Mouse (Mus musculus): ENCODE results near the gene Wnt5b.

Wnt5b gene

DNA sequence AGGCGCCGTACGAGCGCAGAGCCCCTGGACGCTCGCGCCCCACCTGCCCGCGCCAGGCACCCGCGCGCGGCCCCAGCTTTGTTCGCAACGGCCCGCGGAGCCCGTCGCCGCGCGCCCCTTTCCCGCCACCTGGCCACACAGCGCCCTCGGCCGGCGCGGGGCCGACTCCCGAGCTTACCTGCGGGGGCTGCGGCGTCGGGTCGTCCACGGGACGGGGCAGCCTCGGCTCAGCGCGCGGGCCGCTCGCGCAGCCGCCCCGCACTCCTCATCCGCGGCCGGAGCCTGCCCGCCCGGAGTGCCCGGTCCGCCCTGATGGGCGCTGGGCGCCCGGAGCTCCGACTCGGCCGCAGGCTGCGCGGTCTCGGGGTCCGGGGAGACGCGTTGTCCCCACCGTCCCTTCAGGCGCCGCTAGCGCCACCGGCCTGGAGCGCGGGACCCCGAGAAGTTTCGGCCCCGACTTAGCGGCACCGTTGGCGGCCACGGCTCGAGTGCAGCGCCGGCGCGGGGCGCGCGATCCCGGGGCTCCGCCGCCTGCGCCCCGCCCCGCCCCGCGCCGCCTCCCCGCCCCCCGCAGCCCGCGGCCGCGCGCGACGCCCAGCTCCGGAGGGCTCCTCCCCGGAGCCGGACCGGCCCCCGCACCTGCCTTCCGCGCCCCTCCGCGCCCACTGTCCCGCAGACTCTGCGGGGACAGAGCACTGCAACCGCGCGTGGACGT, at the start of gene Wnt5b:
Gene Wnt5b (minus strand): TSS at position 545 of the 715 bp plus-strand sequence.
- no peak for DNase-seq (ENCODE audit: low read depth, low spot score)

DNA sequence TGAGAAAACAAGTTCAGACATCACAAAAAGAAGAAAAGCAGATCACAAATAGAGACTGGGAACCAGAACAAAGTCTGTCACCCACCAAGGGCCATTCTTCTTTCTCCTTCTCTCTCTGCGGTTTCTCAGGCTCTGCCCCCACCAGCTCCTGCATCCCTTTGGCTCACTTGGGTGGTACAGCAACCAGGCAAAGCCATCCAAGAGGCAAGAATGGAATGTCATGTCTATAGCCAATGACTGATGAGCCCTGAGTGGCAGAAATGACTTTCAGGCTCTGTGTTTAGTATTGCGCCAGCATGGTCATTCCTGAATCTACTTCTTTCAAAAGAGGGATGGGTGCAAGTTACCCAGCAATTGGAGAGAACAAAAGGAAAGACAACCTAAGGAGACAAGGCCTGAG, 46.7 kb upstream of the Wnt5b start:
- no peak for DNase-seq (ENCODE audit: low read depth, low spot score)

DNA sequence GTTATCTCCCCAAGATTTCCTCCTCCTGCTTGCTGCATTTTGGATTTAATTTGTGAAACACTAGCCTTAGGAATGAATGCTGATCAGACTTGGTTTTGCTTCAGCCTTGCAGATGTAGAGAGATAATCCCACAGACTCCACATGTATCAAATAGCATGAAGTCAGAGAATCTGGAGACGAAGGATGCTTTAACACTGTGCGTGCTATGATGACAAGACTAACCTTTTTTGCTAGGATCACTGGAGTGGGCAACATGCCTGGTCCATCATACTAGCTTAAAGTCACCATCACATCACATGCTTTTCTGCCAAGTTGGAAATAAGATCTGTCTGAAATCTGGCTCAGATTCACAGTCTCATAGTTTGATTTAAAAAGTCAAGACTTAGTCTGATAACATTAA, 43.8 kb upstream of the Wnt5b start:
- no peak for DNase-seq (ENCODE audit: low read depth, low spot score)

DNA sequence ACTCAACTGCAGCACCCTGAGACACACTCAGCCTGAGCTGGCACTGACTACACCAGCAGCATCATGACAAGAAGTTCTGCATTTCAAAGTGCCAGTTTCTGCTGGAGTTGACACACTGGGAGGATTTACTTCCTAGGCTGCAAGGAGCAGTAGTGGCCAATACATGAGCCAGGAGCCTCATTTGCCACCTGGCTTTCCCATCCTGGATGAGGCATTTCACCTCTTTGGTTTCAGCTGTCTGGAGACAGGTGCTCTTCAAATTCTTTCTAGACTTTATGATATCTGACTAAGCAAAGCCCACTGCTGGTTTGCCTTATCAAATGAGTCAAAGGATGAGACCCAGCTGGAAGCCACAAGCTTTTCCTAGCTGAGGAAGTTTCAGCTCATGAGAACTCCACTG, 43.3 kb upstream of the Wnt5b start:
- no peak for DNase-seq (ENCODE audit: low read depth, low spot score)

DNA sequence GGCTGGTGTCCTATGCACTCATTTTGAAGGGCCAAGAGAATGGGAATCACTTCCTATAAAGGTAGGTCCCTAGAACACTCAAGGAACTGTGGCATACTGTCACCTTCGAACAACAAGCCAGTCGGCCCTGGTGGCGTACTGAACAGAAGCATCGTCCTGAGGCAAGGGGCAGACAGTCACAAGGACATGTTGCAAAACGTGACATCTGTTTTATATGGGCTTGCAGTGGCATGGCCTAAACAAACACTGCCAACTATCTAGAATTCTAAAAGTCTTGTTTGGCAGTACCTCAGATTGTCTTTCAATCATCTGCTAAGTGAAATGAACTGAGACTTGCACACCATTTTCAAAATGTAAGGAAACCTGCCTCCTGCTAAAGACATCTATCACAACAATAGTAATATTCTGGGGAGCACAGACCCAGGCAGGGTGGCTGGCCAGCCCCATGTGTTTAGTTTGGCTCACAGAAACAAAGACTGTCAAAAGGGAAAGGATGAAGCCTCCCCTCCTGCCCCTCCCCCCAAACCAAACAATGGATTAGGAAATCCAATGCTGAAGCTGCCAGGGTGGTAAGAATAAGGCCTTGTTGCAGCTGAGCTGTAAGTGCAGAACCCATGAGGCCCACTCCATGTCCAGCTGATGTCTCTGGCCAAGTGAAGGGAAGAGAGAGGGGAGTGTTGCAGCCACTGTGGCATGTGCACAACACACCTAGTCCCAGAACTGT, 41.7 kb upstream of the Wnt5b start:
- DNase-seq (ENCODE audit: low read depth, low spot score) = peak; percentile 89

DNA sequence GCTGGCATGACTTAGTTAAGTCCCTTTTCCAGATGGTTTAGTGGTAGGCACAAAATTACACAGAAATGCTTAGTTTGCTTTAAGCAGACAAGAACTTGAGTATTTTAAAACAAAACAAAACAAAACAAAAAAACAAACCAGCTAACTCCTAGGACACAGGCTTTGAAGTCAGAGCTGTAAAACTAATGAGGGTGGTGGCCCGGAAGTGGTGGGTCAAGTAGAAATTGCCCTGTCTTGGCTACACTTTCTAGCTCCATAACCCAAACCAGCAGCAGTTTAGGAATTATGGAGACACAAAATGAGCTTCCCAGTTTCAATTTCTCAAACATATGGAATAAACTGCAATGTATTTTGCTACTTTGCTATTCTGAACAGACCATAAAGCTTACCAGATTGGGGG, 39.9 kb upstream of the Wnt5b start:
- DNase-seq (ENCODE audit: low read depth, low spot score) = no peak

DNA sequence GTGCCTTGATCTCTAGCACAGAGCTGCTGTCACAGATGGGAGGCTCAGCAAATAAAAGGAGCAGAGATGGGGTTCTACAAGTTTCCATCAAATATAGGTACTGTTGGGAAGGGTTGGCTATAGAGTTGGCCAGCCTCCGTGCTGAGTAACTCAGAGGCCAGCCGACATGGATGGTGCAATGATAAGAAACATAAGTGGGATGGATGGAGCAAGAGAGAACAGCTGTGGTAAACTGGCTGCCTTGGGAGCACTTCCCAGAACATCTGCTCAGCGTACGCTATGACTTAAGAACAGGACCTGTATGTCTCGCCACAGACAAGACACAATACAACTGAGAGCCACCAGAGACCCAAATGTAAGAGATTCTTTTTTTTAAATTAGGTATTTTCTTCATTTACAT, 39.0 kb upstream of the Wnt5b start:
- DNase-seq (ENCODE audit: low read depth, low spot score) = no peak

DNA sequence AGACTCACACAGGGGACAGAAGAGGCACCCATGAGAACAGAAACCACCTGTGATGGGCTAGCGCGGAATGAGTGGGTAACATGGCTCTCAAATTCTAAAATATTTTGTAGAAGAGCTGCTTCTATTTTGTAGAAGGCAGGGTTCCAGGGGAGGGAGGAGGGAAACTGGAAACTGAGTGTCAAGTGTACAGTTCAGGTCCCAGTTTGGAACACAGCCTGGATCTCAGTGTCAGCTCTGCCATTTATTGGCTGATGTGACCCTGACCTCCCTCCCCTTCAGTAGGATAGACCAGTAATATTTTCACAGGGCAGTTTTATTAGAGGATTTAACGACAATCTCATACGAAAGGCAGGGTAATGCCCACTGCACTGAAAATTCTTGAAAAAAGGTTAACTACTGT, 32.6 kb upstream of the Wnt5b start:
- no peak for DNase-seq (ENCODE audit: low read depth, low spot score)

DNA sequence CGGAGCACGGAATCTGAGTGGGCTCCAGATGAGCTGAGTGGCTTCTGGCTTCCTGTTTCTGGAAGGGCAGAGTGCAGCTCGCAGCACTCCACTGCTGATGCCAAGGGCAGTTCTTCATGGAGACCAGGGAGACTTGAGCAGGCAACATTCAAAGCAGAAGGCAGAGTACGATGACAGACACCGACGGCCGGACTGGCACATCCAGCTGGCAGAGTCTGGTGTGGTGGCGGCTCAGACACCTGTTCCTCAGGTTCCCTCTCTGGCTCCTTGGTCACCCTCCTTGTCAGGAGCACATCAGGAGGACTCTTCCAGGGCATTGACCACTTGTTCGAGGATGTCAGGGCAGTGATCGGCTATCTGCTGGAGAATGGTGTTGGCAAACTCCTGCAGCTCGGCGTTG, 31.2 kb upstream of the Wnt5b start:
- DNase-seq (ENCODE audit: low read depth, low spot score) = no peak

DNA sequence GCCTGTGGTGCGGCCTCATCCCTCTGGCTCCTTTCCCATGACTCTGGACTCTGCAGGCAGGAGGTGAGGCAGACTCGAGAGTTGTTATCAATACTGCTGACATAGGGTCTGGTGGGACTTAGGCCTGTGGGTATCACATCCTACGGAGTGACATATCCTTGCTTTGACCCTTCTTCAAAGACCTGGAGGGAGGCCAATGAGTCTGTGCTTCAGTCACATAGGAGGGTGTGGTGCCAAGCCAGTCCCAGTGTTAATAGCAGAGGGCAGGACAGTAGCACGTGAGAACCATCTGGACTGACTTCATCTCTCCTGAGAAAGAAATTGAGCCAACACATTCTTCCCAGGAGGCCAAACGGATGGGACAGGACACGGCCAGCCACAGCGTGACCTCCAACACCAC, 28.1 kb upstream of the Wnt5b start:
- DNase-seq (ENCODE audit: low read depth, low spot score) = peak; percentile 58

DNA sequence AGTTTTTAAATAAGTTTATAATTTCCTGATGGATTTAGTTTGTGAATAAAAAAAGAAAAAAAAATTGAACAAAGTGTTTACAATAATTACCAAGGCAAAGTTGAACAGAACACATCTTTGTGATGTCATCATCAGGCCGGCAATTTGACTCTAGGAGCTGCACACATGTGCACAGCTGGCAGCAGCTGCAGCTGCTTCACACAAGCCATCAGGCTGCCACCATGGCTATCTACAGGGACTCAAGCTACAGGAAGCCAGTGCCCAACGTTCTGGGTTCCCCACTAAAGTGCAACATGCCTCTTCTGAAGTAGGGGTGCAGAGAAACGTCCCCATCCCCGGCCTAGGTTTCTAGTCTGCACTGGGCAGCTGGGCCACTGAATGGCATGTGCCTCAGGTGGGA, 26.6 kb upstream of the Wnt5b start:
- no peak for DNase-seq (ENCODE audit: low read depth, low spot score)

DNA sequence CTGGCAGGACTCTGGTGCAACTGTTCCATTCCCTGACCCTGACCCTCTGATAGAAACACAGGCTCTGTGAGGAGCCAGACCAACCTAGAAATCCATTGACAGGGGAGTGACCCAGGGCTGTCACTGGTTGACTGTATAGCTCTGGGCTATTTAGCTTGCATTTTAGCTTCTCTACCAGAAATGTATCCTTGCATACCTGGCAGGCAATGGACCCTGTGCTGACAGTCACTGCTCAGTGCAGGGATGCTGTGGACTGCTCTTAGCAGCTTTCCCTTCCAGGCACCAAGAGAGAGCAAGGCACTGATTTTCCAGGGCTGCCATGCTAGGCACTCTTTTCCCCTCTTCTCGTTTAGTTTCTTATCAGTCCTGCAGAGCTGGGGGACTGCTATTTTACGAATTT, 24.2 kb upstream of the Wnt5b start:
- no peak for DNase-seq (ENCODE audit: low read depth, low spot score)

DNA sequence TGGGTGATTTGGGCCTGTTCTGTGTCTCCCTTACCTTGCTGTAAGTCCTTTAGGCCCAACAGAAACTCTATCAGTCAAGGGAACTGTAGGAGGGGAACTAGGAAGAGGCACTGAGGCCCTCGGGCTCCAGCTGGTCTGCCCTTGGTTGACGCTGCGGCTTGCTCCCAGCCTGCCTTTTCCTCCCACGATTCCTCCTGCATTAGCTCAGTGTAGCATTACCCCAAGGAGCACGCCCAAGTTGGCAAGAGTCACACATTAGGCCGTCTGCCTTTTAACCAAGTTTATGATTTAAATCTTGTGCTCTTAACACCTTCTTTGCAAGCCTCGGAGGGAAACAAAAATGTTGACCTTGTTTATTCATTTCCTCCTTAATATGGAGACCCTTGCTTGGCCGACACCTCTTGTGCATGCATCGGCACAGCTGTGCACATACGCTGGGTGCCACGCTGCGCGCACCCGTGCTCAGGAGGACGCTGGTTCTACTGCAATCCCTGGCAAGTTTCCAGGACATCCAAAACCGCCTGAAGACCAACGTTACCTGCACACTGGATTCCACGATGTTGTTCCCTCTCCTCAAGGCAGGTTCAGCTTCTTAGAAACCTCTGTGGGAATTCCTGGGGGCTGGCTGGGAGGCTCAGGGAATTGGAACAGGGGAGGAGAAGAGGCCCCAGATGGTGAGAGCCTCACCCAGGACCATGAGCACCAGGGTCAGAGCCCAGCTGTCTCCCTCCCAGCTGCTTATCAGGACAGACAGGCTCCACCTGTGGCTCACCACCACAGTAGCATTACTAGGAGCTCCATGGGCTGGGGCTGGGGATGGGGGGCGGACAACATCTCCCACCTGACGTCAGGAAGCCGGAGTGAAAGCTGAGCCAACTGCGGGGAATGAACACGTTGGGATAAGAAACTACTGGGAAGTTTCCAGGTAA, 21.6 kb upstream of the Wnt5b start:
- no peak for DNase-seq (ENCODE audit: low read depth, low spot score)

DNA sequence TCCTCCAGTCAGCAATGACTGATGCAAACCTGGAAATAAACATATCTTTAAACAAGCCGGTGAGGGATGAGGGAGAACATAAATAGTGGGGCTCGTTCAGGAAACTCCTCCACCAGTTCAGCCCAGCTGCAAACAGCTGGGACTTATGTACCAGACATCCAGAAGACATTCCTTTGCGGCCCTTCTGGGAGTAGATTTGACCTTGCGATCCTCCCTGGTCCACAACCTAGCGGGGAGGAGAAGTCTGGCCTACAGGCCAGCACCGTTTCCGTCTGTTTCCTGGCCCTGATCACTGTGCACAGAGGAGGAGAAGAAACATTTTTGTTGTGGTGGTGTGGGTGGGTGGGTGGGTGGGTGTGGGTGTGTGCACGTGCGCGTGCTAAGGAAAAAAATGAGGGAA, 18.4 kb upstream of the Wnt5b start:
- DNase-seq (ENCODE audit: low read depth, low spot score) = no peak

DNA sequence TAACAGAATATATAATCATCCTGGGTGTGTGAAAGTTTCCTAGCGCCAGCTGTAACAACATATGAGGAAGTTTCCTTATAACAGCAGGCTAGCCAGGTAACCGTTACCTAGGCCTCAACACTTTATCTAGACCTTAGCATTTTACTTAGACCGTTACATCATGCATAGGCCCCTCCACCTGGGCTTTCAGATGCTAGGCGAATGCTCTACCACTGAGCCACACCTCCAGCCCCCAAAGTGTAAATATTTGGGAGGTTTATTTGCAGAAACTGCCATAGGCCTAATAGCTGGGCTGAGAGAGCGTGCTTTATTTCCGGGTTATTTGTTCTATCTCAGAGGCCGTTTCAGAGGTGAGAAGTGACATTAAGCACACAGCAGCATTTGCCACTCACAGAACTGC, 14.7 kb upstream of the Wnt5b start:
- no peak for DNase-seq (ENCODE audit: low read depth, low spot score)

DNA sequence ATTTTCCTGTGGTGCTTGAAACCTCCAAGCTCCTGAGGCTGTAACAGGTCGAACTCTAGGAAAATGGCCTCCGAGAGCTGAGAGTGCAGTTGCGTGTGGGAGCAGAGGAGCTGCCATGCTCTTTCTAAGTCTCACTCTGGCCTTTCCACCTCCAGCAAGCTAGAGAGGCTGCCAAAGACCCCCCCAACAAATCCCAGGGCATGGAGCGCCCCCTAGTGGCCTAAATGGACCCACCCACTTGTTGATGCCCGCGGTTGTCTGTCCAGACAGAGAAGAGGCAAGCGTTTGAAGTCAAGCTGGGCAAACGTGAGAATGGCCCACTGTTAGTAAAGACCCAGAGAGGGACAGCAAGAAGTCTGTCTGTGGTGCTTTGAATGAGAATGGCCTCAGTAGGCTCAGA, 10.3 kb upstream of the Wnt5b start:
- DNase-seq (ENCODE audit: low read depth, low spot score) = no peak

DNA sequence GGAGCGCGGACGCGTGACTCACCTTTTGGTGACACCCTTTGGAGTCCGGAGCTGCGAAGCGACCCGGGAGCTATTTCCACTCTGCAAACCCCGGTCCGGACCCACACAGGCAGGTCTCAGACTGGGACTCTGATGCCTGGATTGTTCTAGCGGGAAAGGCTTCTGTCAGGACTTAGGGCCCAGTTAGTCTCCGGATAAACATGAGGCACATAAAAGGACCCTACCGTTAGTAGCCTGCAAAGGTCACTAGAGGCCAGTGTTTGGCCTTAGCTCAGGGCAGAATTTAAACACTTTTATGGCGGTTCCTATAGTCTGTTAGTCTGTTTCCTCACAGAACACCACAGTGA, 344 bp upstream of the Wnt5b start:
- peak; percentile 54 for DNase-seq (ENCODE audit: low read depth, low spot score)

DNA sequence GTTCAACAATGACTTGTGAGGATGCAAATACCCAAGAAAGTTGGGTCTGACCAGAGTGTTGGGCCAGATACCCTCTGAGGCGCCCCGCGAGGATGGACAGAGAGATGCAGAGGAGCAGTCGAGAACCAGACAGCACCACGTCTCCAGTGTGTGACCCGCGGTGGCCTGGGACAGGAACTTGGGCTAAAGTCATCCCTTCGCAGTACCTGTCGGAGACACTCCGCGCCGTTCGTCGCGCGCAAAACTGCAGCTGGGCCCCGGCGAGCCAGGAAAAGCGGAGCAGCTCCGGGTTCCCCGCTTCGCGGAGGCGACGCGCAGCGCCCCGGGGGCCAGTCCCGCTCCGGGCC, 718 bp downstream of the Wnt5b start:
- DNase-seq (ENCODE audit: low read depth, low spot score) = no peak

DNA sequence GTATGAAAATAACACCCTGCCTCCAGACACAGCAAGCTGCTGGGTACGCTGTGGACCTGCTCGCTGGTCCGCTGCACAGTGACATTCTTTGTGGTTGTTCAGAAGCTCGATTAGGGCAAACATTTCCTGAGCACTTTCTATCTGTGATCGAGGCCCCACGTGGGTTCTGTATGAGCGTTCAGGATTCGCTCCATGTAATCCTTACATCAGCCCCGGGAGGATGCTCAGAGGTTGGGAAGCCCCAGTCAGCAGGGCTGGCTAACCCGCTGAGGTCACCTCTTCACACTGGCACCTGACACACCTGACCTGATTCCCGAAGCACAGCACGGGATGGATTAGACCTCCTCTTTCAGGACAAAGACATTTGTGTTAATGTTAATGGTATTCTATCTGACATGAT, 8.3 kb downstream of the Wnt5b start:
- no peak for DNase-seq (ENCODE audit: low read depth, low spot score)

DNA sequence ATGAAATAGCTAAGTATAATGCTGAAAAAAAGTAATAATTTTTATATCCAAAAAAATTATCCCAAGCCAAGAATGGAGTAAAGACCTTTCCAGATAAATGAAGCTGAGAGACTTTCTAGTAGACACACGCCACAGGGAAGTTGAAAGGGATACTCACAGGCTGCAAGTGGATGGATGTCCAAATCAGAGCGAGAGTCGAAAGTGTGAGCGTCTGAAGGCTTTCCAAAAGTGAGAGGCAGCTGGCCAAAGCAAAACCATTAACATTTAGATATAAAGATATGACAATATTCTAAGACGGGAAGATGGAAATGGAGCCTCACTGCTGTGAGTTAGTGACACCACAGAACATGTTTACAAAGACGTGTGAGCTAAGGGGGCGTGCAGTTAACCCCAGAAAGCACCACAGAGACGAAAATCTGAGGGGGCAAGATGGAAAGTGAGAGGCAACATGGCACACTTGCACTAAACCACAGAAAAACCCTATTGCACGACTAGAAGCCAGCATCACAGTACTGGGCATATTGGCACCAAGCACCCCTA, 10.9 kb downstream of the Wnt5b start:
- DNase-seq (ENCODE audit: low read depth, low spot score) = no peak

DNA sequence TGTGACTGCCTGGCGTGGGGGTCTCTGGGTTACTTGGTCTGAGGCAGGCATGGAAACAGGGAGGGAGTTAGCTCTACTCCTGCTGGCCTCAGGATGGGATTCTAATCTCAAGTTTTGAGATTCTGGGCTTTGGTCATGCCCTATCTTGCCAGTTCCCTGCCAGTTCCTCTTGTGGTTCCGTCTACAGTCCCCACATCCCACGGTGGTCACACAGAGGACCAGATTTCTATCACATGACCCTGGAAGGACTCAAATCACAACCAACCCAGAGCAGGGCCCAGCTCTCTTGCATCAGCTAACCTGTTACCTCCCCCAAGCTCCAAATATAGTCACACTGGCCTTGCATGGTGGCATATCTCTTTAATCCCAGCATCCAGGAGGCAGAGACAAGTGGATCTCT, 14.5 kb downstream of the Wnt5b start:
- DNase-seq (ENCODE audit: low read depth, low spot score) = no peak

DNA sequence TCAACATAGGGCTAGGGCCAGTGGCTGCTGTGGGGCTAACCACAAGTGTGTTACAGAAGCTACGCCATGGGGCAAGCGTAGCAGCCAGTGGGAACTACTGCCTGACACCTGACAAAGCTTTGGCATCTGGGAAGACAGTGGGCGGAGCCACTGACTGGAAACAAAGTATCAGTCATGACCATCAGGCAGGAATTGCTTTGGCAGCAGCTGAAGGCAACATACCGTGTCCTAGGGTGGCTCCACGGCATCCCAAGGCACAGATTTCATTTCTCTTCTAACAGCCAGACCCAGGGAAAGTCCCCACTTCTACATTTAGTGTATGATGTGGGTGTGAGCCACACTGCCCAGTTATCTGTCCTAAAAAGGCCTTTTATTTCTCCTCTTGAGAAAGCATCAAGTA, 17.6 kb downstream of the Wnt5b start:
- no peak for DNase-seq (ENCODE audit: low read depth, low spot score)

Measured in brain, adult 2 months (tissue).